Mouse (Mus musculus) C2C12 (cell line): ENCODE measurements at regions not wholly inside any gene's neighbourhood (a gene's known extent, or its start where the extent isn't known, plus 50 kb on each side); places are given as distances from the start of the nearest gene placed in this dataset.

Experiments used
- H3K27me3 ChIP-seq: one replicate; pipeline ENCODE4 v1.6.1; 2011; ENCODE audit not compliant: control insufficient read depth, insufficient read depth, insufficient read length
- H3K36me3 ChIP-seq: one replicate; pipeline ENCODE4 v1.6.1; 2011; ENCODE audit not compliant: control insufficient read depth, insufficient read depth
- H3K4me3 ChIP-seq: one replicate; pipeline ENCODE4 v1.5.1; 2011; ENCODE audit warnings: mild to moderate bottlenecking, control low read depth; ENCODE audit not compliant: poor library complexity, insufficient read depth, severe bottlenecking
- H3K79me2 ChIP-seq: one replicate; pipeline ENCODE4 v1.6.1; 2011; ENCODE audit not compliant: control insufficient read depth, insufficient read depth
- H3K79me3 ChIP-seq: one replicate; pipeline ENCODE4 v1.6.1; 2011; ENCODE audit warnings: low read depth, control low read depth
- H3ac ChIP-seq: one replicate; pipeline ENCODE3; 2011; ENCODE audit warnings: low read depth; ENCODE audit not compliant: control insufficient read depth, insufficient read length
- CEBPB ChIP-seq: IDR thresholded peaks from one replicate; pipeline ENCODE4 v1.6.1; 2011; ENCODE audit warnings: low read depth, mild to moderate bottlenecking, control low read depth, moderate library complexity
- CTCF ChIP-seq: IDR thresholded peaks from one replicate; pipeline ENCODE4 v1.5.1; 2011; ENCODE audit not compliant: control insufficient read depth, insufficient read depth, insufficient read length
- FOSL1 ChIP-seq: IDR thresholded peaks from one replicate; pipeline ENCODE4 v1.8.0; 2011; ENCODE audit warnings: mild to moderate bottlenecking, low read length; ENCODE audit not compliant: poor library complexity, insufficient read depth, severe bottlenecking
- MAX ChIP-seq: IDR thresholded peaks from one replicate; pipeline ENCODE4 v1.6.1; 2011; ENCODE audit warnings: mild to moderate bottlenecking, control low read depth
- MYOD1 ChIP-seq: IDR thresholded peaks from one replicate; pipeline ENCODE4 v1.6.1; 2011; ENCODE audit warnings: low read depth; ENCODE audit not compliant: control insufficient read depth, insufficient read length
- MYOG ChIP-seq: IDR thresholded peaks from one replicate; pipeline ENCODE4 v1.6.1; 2011; ENCODE audit not compliant: control insufficient read depth, insufficient read length; ENCODE audit errors: extremely low read depth
- USF1 ChIP-seq: IDR thresholded peaks from one replicate; pipeline ENCODE4 v1.6.1; 2011; ENCODE audit warnings: low read depth, mild to moderate bottlenecking, control low read depth, moderate library complexity

- Histone ChIP-seq H3K27me3 (no peaks in the 10 kb centered on the region), H3K79me3 (no peaks in the 10 kb centered on the region), H3K36me3 (no peaks in the 10 kb centered on the region), H3K79me2 (no peaks in the 10 kb centered on the region), H3K4me3 (no peak overlapping the region), H3ac (no peak overlapping the region)
- TF ChIP-seq MAX (no peak), CEBPB (no peak), USF1 (no peak), MYOD1 (no peak), MYOG (no peak), FOSL1 (no peak), CTCF (no peak)
Observed at GRCm38 (mm10) chr7:74734941-74735340, 180.4 kb upstream of the Slco3a1 start.

- Histone ChIP-seq H3ac (no peak overlapping the region), H3K4me3 (no peak overlapping the region), H3K79me3 (no peaks in the 10 kb centered on the region), H3K27me3 (no peaks in the 10 kb centered on the region), H3K79me2 (no peaks in the 10 kb centered on the region), H3K36me3 (no peaks in the 10 kb centered on the region)
- TF ChIP-seq CTCF = no peak
Observed at GRCm38 (mm10) chr7:74726324-74726991, 171.9 kb upstream of the Slco3a1 start.

GRCm38 (mm10) chr7:74719321-74719720 is 164.7 kb upstream of the Slco3a1 start:
- no peaks in the 10 kb centered on the region for H3K79me3 ChIP-seq
- H3K36me3 ChIP-seq = no peaks in the 10 kb centered on the region
- no peak overlapping the region for H3K4me3 ChIP-seq
- H3K79me2 ChIP-seq = no peaks in the 10 kb centered on the region
- no peaks in the 10 kb centered on the region for H3K27me3 ChIP-seq
- TF ChIP-seq USF1 (no peak), MYOD1 (no peak), CEBPB (no peak), MYOG (no peak), CTCF (no peak), FOSL1 (no peak), MAX (no peak)
- no peak overlapping the region for H3ac ChIP-seq

- no peaks in the 10 kb centered on the region for H3K36me3 ChIP-seq
- no peaks in the 10 kb centered on the region for H3K79me3 ChIP-seq
- no peak overlapping the region for H3ac ChIP-seq
- TF ChIP-seq MAX (no peak), MYOD1 (no peak), MYOG (no peak)
- H3K79me2 ChIP-seq = no peaks in the 10 kb centered on the region
- H3K4me3 ChIP-seq = no peak overlapping the region
- no peaks in the 10 kb centered on the region for H3K27me3 ChIP-seq
Observed at GRCm38 (mm10) chr7:74709993-74710581, 155.5 kb upstream of the Slco3a1 start.

- H3K36me3 ChIP-seq = no peaks in the 10 kb centered on the region
- TF ChIP-seq USF1 (no peak), FOSL1 (no peak), MYOD1 (no peak), CTCF (no peak), CEBPB (no peak), MAX (no peak), MYOG (no peak)
- no peaks in the 10 kb centered on the region for H3K79me3 ChIP-seq
- no peak overlapping the region for H3K4me3 ChIP-seq
- H3K27me3 ChIP-seq = no peaks in the 10 kb centered on the region
- H3K79me2 ChIP-seq = no peaks in the 10 kb centered on the region
- no peak overlapping the region for H3ac ChIP-seq
Observed at GRCm38 (mm10) chr7:74709006-74709405, 154.4 kb upstream of the Slco3a1 start.

- no peak overlapping the region for H3ac ChIP-seq
- no peak overlapping the region for H3K4me3 ChIP-seq
- no peaks in the 10 kb centered on the region for H3K27me3 ChIP-seq
- no peaks in the 10 kb centered on the region for H3K36me3 ChIP-seq
- no peaks in the 10 kb centered on the region for H3K79me3 ChIP-seq
- H3K79me2 ChIP-seq = no peaks in the 10 kb centered on the region
- TF ChIP-seq MAX = no peak
- no peak for TF ChIP-seq MYOD1
- no peak for TF ChIP-seq USF1
- no peak for TF ChIP-seq FOSL1
- no peak for TF ChIP-seq CEBPB
- TF ChIP-seq MYOG = no peak
- no peak for TF ChIP-seq CTCF
Observed at GRCm38 (mm10) chr7:74703533-74703932, 149.0 kb upstream of the Slco3a1 start.
